Mouse (Mus musculus): Measurements from ENCODE around the gene Gstm5. TPM values are rescaled to one million over a fixed set of nuclear protein-coding genes. Genes with fewer than 3 reads are reported as not detected.
A peak's percentile ranks its signal among the peaks of the same experiment; 100 is the strongest.

Gstm5 gene
- polyA plus RNA-seq, 1 experiment from 2014 or later, result 255 TPM

DNA sequence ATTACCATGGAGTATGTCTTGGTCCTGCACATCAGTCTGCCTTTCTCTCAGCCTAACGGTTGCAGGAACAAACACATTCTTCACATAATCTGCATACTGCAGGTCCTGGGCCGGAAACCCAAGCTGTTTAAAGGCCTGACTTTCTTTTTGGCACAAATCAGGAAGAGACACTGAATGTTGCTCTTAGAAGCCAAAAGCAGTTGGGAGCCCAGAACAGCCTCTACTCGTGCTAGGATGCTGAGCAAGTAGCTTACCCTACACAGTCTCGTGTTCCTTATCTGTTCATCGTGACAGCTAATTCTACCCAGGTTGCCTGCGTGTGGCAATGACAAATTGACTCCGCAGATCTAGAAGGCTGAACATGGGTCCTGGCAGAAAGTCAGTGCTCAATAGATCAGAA, 44.9 kb downstream of the Gstm5 start:
- ATAC-seq (ENCODE audit: insufficient number of reproducible peaks, insufficient read depth, low FRiP score, low TSS enrichment), result no peak
- Histone ChIP-seq H3K9ac (no peak overlapping the region), H3K27ac (no peak overlapping the region), H3K27me3 (peaks cover 4% of the 10 kb centered on the region; the same call in 1 of the 2 replicates), H3K4me2 (replicated peaks) (no peak overlapping the region), H3K4me1 (no peaks in the 10 kb centered on the region), H3K36me3 (no peaks in the 10 kb centered on the region), H3K4me3 (no peak overlapping the region), H3K9me3 (no peaks in the 10 kb centered on the region)
- 70% methylated on average over 7 of the region's 7 CpGs for WGBS

GRCm38 (mm10) chr3:107941261-107941660, 45.6 kb downstream of the Gstm5 start:
- ATAC-seq (ENCODE audit: insufficient number of reproducible peaks, insufficient read depth, low FRiP score, low TSS enrichment), result no peak
- H3K27ac ChIP-seq, result no peak overlapping the region
- H3K27me3 ChIP-seq, result peaks cover 4% of the 10 kb centered on the region; the same call in 1 of the 2 replicates
- H3K9me3 ChIP-seq, result no peaks in the 10 kb centered on the region
- no peak overlapping the region for H3K9ac ChIP-seq
- H3K4me2 ChIP-seq (replicated peaks), result no peak overlapping the region
- no peak overlapping the region for H3K4me3 ChIP-seq
- no peaks in the 10 kb centered on the region for H3K36me3 ChIP-seq
- H3K4me1 ChIP-seq, result no peaks in the 10 kb centered on the region
- 84% methylated on average over 4 of the region's 4 CpGs for WGBS

GRCm38 (mm10) chr3:107943239-107943990, 47.8 kb downstream of the Gstm5 start, which contains the start of gene Gstm6:
Gstm6 (minus strand) TSS chr3:107943749.
- peak within 1 kb of the TSS; percentile 28 for H3K4me3 ChIP-seq

DNA sequence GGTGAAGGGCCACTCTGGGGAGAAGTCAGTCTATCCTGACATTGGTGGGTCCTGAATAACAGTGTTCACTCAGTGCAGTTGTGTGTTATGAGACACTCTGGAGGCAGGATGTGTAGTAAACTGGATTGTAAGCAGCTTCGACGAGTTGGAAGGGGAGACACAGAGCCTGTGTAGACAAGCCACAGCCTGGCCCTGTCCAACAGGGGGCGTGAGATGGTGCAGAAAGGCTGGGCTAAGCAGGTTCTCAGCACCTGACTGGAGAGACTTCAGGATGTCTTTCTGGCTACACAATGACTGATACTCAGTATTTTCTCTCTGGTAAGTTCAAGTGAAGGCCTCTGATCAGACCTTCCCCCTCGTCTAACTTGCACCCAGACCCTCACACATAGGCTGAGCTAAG, 50.1 kb downstream of the Gstm5 start:
- Histone ChIP-seq H3K27me3 (peaks cover 4% of the 10 kb centered on the region; the same call in 1 of the 2 replicates), H3K4me1 (no peaks in the 10 kb centered on the region), H3K4me3 (no peak overlapping the region), H3K36me3 (no peaks in the 10 kb centered on the region), H3K27ac (no peak overlapping the region), H3K9me3 (no peaks in the 10 kb centered on the region), H3K4me2 (replicated peaks) (no peak overlapping the region), H3K9ac (no peak overlapping the region)
- 54% methylated on average over 4 of the region's 4 CpGs for WGBS
- no peak for ATAC-seq (ENCODE audit: insufficient number of reproducible peaks, insufficient read depth, low FRiP score, low TSS enrichment)

More at GRCm38 (mm10) chr3:107943239-107943990, 47.8 kb downstream of the Gstm5 start, which contains the start of gene Gstm6:
- H3K9ac ChIP-seq, result peak within 1 kb of the TSS; percentile 16
- no peaks in the 10 kb centered on the region for H3K9me3 ChIP-seq
- WGBS, result 13% methylated on average over 20 of the region's 20 CpGs
- no peak within 1 kb of the TSS for H3K27ac ChIP-seq
- no peaks in the 10 kb centered on the region for H3K4me1 ChIP-seq
- ATAC-seq (ENCODE audit: insufficient number of reproducible peaks, insufficient read depth, low FRiP score, low TSS enrichment), result peak; percentile 26; the same call in 1 of the 2 replicates
- H3K4me2 ChIP-seq (replicated peaks), result peak within 1 kb of the TSS; percentile 49
- H3K27me3 ChIP-seq, result peaks cover 4% of the 10 kb centered on the region; the same call in 1 of the 2 replicates
- H3K36me3 ChIP-seq, result no peaks in the 10 kb centered on the region

Other genes with a start within 250 kb of the Gstm5 start
- gene Ahcyl1, start 199.3 kb upstream of the Gstm5 start, polyA plus RNA-seq (2016; fragmentation: Nextera tagmentation; extraction: Ambion mirVana), result 110 and 119 TPM in 2 replicates
- 7.2 TPM in 2 replicates for gene Csf1, start 135.4 kb upstream of the Gstm5 start, polyA plus RNA-seq (2016; fragmentation: Nextera tagmentation; extraction: Ambion mirVana)
- not detected in 2 replicates for gene Eps8l3, start 18.6 kb upstream of the Gstm5 start, polyA plus RNA-seq (2016; fragmentation: Nextera tagmentation; extraction: Ambion mirVana)
- gene Gstm7, start 36.0 kb downstream of the Gstm5 start, polyA plus RNA-seq (2016; fragmentation: Nextera tagmentation; extraction: Ambion mirVana), result 36.9 and 39.5 TPM in 2 replicates
- 10.9 and 12.7 TPM in 2 replicates for gene Gstm6, start 47.9 kb downstream of the Gstm5 start, polyA plus RNA-seq (2016; fragmentation: Nextera tagmentation; extraction: Ambion mirVana)
- gene Gstm3, start 73.5 kb downstream of the Gstm5 start, polyA plus RNA-seq (2016; fragmentation: Nextera tagmentation; extraction: Ambion mirVana), result not detected in 2 replicates
- gene Gstm2, start 90.6 kb downstream of the Gstm5 start, polyA plus RNA-seq (2016; fragmentation: Nextera tagmentation; extraction: Ambion mirVana), result 34.3 and 34.9 TPM in 2 replicates
- gene Gstm1, start 122.2 kb downstream of the Gstm5 start, polyA plus RNA-seq (2016; fragmentation: Nextera tagmentation; extraction: Ambion mirVana), result 45.2 and 46.5 TPM in 2 replicates
- 14.4 and 16.6 TPM in 2 replicates for gene Gstm4, start 149.1 kb downstream of the Gstm5 start, polyA plus RNA-seq (2016; fragmentation: Nextera tagmentation; extraction: Ambion mirVana)
- gene Ampd2, start 190.8 kb downstream of the Gstm5 start, polyA plus RNA-seq (2016; fragmentation: Nextera tagmentation; extraction: Ambion mirVana), result 48.4 and 50.9 TPM in 2 replicates
- 0.47 and 0.55 TPM in 2 replicates for gene Gnat2, start 197.0 kb downstream of the Gstm5 start, polyA plus RNA-seq (2016; fragmentation: Nextera tagmentation; extraction: Ambion mirVana)

All from embryonic facial prominence, embryonic 12.5 days (tissue).